ENCODE assay signal across 9 mouse cellular contexts in genomic region chr19:32127180-32127850, GRCm38 (mm10). TPM values are rescaled to one million over a fixed set of nuclear protein-coding genes. Genes with fewer than 3 reads are reported as not detected.
DNase-seq lines count a peak whose midpoint lies in the region; ATAC-seq lines count a peak whose summit lies in the region.
"Had no signal": no experiment of that assay in that cellular context is flagged by ENCODE, and none has a peak within 500 bp of the region (broad histone marks: within the 10 kb centered on the region; RNA-seq: fewer than 3 reads in every experiment).

No protein-coding gene starts in this region.

- no peak overlapping the region for H3K27ac ChIP-seq in midbrain, embryonic 11.5 days (ENCODE audit: low read depth, low read length)
- H3K27ac ChIP-seq in midbrain, embryonic 13.5 days: no peak overlapping the region
- H3K27ac ChIP-seq in kidney, embryonic 14.5 days (ENCODE audit: low read depth, low read length): no peak overlapping the region
- H3K27ac ChIP-seq: limb, embryonic 15.5 days had no signal

- H3K36me3 ChIP-seq in midbrain, embryonic 11.5 days (ENCODE audit: control insufficient read depth, insufficient read depth, low read length): no peaks in the 10 kb centered on the region
- H3K36me3 ChIP-seq in midbrain, embryonic 13.5 days: peaks cover 3% of the 10 kb centered on the region; the same call in 1 of the 2 replicates
- peaks cover 9% of the 10 kb centered on the region; the same call in 1 of the 2 replicates for H3K36me3 ChIP-seq in kidney, embryonic 14.5 days (ENCODE audit: control insufficient read depth, insufficient read depth, low read length)

- no peak overlapping the region for H3K4me2 ChIP-seq in midbrain, embryonic 11.5 days
- no peak overlapping the region for H3K4me2 ChIP-seq in midbrain, embryonic 13.5 days (replicated peaks)
- no peak overlapping the region for H3K4me2 ChIP-seq in kidney, embryonic 14.5 days (replicated peaks; ENCODE audit: low read depth, low read length)
- H3K4me2 ChIP-seq: limb, embryonic 15.5 days had no signal

- no peak overlapping the region for H3K9ac ChIP-seq in midbrain, embryonic 11.5 days (ENCODE audit: low read length)
- H3K9ac ChIP-seq in midbrain, embryonic 13.5 days (replicated peaks): no peak overlapping the region
- H3K9ac ChIP-seq in kidney, embryonic 14.5 days (ENCODE audit: low read depth, low read length): no peak overlapping the region
- H3K9ac ChIP-seq: limb, embryonic 15.5 days had no signal

- H3K4me1 ChIP-seq in midbrain, embryonic 11.5 days (ENCODE audit: control insufficient read depth, insufficient read depth, low read length): no peaks in the 10 kb centered on the region
- H3K4me1 ChIP-seq in midbrain, embryonic 13.5 days (replicated peaks): no peaks in the 10 kb centered on the region
- H3K4me1 ChIP-seq in kidney, embryonic 14.5 days (ENCODE audit: control insufficient read depth, insufficient read depth, low read length): no peaks in the 10 kb centered on the region

- DNase-seq in cerebellum, adult 18-20 months: peak; percentile 19 to 25
- no peak for DNase-seq in cerebellum, adult 11 months
- no peak for DNase-seq in midbrain, embryonic 11.5 days (ENCODE audit: low spot score, missing footprints)
- peak; percentile 21 for DNase-seq in retina, embryonic 14.5 days (ENCODE audit: low spot score)
- DNase-seq in right cerebral cortex, postnatal 14 days: no peak
- DNase-seq in gastrocnemius, postnatal 25 days: no peak

- 76% methylated on average over 10 of the region's 10 CpGs for WGBS in midbrain, embryonic 11.5 days
- WGBS in midbrain, embryonic 13.5 days: 78% methylated on average over 10 of the region's 10 CpGs
- WGBS in kidney, embryonic 14.5 days: 77% methylated on average over 10 of the region's 10 CpGs

- H3K27me3 ChIP-seq in midbrain, embryonic 11.5 days (ENCODE audit: control insufficient read depth, insufficient read depth, low read length): no peaks in the 10 kb centered on the region
- H3K27me3 ChIP-seq in midbrain, embryonic 13.5 days: no peaks in the 10 kb centered on the region
- H3K27me3 ChIP-seq in kidney, embryonic 14.5 days (ENCODE audit: control insufficient read depth, insufficient read depth, low read length): no peaks in the 10 kb centered on the region
- H3K27me3 ChIP-seq: limb, embryonic 15.5 days had no signal

- ATAC-seq in midbrain, embryonic 11.5 days (ENCODE audit: low FRiP score): peak; percentile 38; the same call in 1 of the 2 replicates
- ATAC-seq in midbrain, embryonic 13.5 days: no peak
- peak; percentile 77 for ATAC-seq in kidney, embryonic 14.5 days (ENCODE audit: low FRiP score, low TSS enrichment)

- no peak overlapping the region for H3K4me3 ChIP-seq in midbrain, embryonic 11.5 days (ENCODE audit: low read depth, low read length)
- no peak overlapping the region for H3K4me3 ChIP-seq in midbrain, embryonic 13.5 days (replicated peaks)
- no peak overlapping the region for H3K4me3 ChIP-seq in kidney, embryonic 14.5 days (ENCODE audit: low read length)
- H3K4me3 ChIP-seq: limb, embryonic 15.5 days had no signal

- H3K9me3 ChIP-seq in midbrain, embryonic 11.5 days (ENCODE audit: control insufficient read depth, low read length): no peaks in the 10 kb centered on the region
- H3K9me3 ChIP-seq in midbrain, embryonic 13.5 days: no peaks in the 10 kb centered on the region
- H3K9me3 ChIP-seq in kidney, embryonic 14.5 days (ENCODE audit: control insufficient read depth, low read length): no peaks in the 10 kb centered on the region
- H3K9me3 ChIP-seq: limb, embryonic 15.5 days had no signal

RNA-seq across cellular contexts. Expression of gene Asah2, which starts 19.3 kb away (rescaled TPM):
- 0.33 and 0.53 TPM in 2 replicates for polyA plus RNA-seq in midbrain, embryonic 11.5 days (2014; fragmentation: Nextera tagmentation; extraction: Ambion mirVana)
- 0.40 and 0.77 TPM in 2 replicates for polyA plus RNA-seq in midbrain, embryonic 13.5 days (2015; fragmentation: Nextera tagmentation; extraction: Ambion mirVana)
- polyA plus RNA-seq in kidney, embryonic 14.5 days (2014; fragmentation: Nextera tagmentation; extraction: Ambion mirVana): 1.6 and 1.8 TPM in 2 replicates
- 1 to 10 TPM; 5.9 to 6.4 TPM for total RNA-seq in gastrocnemius, postnatal 25 days (2021)

Comparison
In these comparisons a context has a peak if more than half of its experiments do, and no peak if none do; other contexts are left out.
1. DNase-seq: peak in cerebellum, adult 18-20 months (2 of 2) and retina, embryonic 14.5 days (single experiment); none in cerebellum, adult 11 months (single experiment), midbrain, embryonic 11.5 days (single experiment), right cerebral cortex, postnatal 14 days (single experiment) and gastrocnemius, postnatal 25 days (single experiment).